Mouse (Mus musculus): Measurements from ENCODE around the gene Ehmt2. TPM values are rescaled to one million over a fixed set of nuclear protein-coding genes. Genes with fewer than 3 reads are reported as not detected.
"Not testable (repeated sequence)": the region's sequence is repeated elsewhere in the genome, so short reads cannot be mapped to it uniquely, and the experiment has no call there.

The Ehmt2 gene
- total RNA-seq, 4 experiments from 2014 or later: 148 to 179 (median 173) TPM

DNA sequence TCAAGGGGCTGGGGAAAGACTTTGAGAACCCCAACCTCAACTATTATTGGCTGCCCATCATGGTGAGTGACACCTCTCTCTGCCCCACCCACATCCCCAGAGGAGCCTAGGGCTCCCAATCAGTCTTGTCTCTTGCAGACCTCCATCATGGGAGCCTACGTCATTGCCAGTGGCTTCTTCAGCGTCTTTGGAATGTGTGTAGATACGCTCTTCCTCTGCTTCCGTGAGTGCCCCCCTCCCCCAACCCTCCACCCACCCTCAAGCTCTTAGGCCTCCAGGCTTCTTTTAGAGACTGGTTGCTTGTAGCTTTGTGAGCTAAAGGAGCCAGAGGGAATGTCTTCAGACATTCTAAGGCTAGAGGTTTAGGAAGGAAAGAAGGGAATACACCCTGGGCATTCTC, 30.6 kb downstream of the Ehmt2 start:
- DNase-seq: no peak

DNA sequence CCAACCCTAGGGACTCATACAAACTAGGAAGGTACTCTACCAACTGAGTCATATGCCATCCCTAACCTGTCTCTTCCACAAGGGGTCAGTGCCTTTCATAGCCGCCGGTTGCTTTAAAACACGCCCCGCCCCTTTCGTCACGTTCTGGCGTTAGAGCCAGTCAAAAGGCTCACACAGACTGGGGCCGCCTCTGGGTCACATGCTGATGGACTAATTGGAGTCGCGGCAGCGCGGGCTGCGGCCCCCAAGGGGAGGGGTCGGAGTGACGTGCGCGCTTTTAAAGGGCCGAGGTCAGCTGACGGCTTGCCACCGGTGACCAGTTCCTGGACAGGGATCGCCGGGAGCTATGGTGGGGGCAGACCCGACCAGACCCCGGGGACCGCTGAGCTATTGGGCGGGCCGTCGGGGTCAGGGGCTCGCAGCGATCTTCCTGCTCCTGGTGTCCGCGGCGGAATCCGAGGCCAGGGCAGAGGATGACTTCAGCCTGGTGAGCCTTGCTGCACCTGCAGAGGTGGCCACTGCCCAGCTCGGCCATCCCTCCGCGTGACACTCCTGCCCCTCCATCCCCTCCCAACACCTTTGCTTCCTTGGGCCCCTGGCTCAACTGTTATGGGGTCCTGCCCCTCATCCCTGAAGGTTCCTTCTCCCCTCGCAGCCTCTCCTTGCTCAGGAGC, 32.9 kb downstream of the Ehmt2 start, which contains the start of gene Neu1:
Gene Neu1 (plus strand): TSS at position 193 of the 674 bp plus-strand sequence.
- DNase-seq: peak; percentile 99

- DNase-seq: no peak
Measured at GRCm38 (mm10) chr17:34931735-34932098, 33.4 kb downstream of the Ehmt2 start.

DNA sequence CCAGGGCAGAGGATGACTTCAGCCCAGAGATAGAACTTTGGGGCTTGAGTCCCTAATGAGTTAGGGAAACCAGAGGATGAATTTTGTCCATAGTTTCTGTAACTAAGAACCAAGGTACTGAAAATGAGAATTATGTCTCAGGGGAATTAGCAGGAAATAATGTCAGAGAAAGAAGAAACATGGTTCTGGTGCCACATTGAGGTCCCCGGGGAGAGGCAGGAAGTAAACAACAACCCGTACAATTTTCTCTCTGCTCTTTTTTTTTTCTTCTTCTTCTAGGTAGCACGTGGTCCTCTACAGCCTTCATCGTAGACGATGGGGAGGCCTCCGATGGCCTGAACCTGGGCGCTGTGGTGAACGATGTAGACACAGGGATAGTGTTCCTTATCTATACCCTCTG, 34.0 kb downstream of the Ehmt2 start:
- no peak for DNase-seq

- no peak for DNase-seq
Measured at GRCm38 (mm10) chr17:34934031-34934430, 35.8 kb downstream of the Ehmt2 start.

- no peak for DNase-seq
Measured at GRCm38 (mm10) chr17:34934830-34935229, 36.6 kb downstream of the Ehmt2 start.

DNA sequence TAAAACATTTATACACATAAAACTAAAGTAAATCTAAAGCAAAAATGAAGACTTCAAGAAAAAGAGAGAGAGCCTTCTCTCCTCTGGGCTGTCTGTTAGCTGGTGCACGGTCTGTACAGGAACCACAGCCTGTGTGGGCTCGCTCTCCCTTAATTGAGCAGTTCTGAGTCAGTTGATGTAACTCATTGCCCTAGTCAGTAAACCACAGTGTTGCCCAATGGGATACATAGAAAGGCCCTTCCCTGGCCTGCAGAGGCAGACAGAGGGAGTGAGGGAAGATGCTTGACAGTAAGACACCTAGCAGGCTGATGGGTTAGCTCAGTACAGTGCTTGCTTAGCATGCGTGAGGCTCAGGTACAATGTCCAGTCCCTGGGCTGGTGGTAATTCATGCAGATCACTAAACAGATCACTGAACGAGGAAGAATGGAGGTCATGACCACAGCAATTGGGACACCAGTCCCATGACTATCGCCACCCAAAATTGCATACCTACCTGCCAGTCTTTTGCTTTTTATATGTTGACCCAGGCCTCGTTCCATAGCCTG, 39.8 kb downstream of the Ehmt2 start:
- DNase-seq: no peak

DNA sequence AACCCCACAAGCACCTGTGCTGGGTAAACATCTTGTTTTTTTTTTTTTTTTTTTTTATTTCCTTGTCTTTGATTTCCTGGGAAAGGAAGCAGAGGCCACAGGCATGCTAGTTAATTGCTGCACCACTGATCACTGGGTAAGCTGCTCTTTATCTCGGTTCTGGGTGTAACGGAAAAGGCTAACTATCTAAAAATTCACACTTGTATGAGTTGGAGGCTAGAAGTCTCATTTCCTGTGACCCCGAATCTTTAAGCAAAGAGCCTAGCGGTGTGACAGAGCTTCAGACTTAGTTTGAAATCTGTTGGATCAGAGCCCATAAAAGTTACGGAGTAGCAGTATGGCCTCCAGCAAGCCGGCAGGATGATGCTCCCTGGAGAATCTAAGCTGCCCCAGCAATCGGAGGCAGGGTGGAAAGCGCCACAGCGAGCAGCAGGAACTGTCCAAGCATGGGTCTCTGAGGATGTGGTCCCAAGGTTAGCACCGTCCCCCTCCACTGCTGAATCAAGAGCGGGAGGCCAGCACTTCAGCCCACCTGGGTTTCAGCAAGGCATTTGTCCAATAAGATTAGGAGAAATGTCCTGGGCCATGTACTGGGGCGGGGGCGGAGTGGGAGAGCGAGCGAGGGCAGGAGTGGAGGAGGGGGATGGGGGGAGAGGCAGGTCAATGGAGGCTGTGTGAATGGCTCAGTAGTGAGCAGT, 43.2 kb downstream of the Ehmt2 start:
- DNase-seq: no peak

DNA sequence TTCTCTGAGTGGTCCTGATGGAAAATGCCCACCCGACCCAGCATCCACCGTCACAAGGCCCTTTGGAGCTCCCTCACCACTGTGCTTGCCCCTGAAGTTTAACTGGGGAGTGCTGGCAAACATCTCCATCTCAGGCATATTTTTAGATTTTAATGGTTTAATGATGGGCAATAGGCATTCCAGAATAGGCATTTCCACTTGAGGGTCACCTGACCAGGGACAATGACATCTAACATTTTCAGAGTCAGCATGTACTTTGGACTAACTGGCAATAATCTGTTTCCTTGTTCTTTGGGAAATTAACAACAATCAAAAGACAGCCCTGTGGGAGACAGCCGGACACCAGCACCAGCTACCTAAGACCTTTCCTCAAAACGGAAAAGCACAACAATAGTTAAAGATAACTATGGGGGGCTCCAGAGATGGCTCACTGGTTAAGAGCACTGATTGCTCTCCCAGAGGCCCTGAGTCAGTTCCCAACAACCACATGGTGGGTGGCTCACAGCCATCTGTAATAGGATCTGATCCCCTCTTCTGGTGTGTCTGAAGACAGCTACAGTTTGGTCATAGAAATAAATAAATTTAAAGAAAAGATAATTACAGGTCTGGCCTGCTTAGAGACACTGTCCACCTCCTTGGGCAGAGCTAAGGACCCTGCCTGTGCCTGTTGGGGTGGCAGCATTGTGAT, 45.0 kb downstream of the Ehmt2 start:
- DNase-seq: no peak

GRCm38 (mm10) chr17:34944362-34944761, 46.1 kb downstream of the Ehmt2 start:
- DNase-seq: no peak

- no peak for DNase-seq
Measured at GRCm38 (mm10) chr17:34946486-34947140, 48.3 kb downstream of the Ehmt2 start.

DNA sequence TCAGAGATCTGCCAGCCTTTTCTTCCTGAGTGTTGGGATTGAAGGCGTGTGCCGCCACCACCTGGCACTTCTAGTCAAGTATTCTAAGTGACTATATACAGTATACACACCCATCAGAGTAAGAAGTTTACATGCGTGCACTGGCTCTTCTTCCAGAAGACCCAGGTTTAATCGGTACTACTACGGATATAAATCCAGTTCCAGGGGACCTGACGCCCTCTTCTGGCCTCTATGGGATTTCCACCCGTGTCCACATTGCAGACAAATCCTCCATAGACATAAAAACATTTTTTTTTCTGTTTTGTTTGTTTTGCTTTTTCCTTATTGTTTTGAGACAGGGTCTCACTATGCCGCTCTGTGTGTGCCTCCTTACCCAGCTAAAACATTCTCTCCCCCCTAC, 49.3 kb downstream of the Ehmt2 start:
- no peak for DNase-seq

GRCm38 (mm10) chr17:34948721-34949552, 50.7 kb downstream of the Ehmt2 start:
- not testable (repeated sequence) for DNase-seq

DNA sequence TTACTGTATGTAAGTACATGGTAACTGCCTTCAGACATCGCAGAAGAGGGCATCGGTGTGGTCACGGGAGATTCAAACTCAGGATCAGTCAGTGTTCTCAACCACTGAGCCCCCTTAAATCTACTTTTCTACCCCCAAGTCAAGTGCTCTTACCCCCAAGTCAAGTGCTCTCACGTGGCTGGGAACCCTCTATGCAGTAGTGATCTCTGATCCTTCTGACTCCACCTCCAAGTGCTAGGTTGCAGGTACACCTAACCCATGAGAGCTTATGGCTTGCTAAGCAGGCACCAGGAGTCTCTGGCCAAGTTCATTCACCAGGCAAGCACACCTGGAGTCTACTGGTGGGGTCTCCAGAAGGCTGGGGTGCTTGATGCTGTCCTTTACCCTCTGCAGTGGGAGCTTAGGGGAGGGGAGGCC, 51.3 kb downstream of the Ehmt2 start:
- no peak for DNase-seq

- no peak for DNase-seq
Measured at GRCm38 (mm10) chr17:34950514-34951455, 52.5 kb downstream of the Ehmt2 start.

DNA sequence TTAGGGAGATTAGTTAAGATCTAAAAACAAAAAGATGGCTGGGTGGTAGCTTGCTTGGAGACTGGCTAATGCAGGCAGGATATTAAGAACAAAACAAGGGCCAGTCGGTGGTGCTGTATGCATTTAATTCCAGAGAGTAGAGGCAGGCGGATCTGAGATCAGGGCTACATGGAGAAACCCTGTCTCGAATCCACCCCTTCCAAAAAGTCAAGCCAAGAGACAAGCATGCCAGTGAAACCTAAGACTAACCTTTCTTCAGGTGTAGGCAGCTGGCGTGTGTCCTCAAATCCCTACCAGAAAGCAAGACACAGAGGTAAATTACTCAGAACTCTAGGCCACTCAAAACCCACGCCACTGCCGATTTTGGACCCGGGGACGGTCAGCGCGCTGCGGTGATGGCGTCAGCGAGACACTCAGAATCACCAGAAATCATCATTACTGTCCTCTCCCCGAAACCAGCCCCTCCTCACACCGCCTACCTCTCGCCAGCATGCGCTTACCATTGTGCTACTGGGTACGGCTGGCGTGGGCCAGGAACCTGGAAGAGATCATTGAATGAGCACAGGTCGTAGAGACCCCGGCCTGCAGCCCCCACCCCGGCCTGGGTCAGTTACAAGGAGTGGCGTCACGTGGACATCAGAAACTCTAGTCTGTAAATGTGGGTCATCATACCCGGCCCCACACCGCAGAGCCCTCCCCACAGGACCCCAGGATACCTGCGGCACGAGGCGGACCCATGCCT, 53.5 kb downstream of the Ehmt2 start:
- no peak for DNase-seq

GRCm38 (mm10) chr17:34952378-34953040, 54.2 kb downstream of the Ehmt2 start:
- DNase-seq: no peak

- DNase-seq: no peak
Measured at GRCm38 (mm10) chr17:34953258-34953657, 55.0 kb downstream of the Ehmt2 start.

GRCm38 (mm10) chr17:34953904-34954303, 55.6 kb downstream of the Ehmt2 start:
- DNase-seq: no peak
